Mouse (Mus musculus): Measurements from ENCODE around the gene Cluap1. TPM values are rescaled to one million over a fixed set of nuclear protein-coding genes. Genes with fewer than 3 reads are reported as not detected.

Gene Cluap1
- 0.33 and 1.1 TPM in 2 replicates for polyA plus RNA-seq (2012)

DNA sequence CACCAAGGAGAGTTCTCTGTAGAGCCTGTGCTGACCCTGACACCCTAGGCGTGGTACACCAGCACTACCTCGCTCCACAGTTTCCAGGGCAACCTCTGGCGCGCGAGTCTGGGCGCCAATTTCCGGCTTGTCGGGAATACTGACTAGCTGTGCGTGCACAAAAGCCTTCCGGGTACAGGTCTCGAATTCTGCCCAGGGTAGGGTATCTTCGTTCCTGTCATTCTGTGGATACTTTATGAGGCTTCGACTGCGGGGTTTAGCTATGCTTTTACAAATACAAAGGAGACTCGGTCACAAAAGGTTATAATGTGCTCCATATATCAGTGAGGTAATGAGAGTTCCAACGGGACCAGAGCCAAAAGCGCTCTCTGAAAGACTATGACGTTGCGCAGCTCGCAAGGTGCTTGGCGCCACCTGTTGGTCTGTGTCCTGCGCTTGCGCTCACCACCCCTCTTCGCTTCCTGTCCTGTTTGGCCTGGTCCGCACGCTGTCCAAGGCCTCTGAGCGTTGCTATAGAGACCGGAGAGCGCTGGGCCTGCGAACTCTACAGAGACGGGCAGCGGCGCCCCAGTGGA is at the start of gene Cluap1, which contains the start of gene 1700037C18Rik:
Cluap1 (plus strand) TSS at position 265 of the 575 bp plus-strand sequence.
1700037C18Rik (minus strand) TSS at position 153 of the 575 bp plus-strand sequence.
- H3K9me3 ChIP-seq (ENCODE audit: control insufficient read depth, low read length) = no peaks in the 10 kb centered on the region

DNA sequence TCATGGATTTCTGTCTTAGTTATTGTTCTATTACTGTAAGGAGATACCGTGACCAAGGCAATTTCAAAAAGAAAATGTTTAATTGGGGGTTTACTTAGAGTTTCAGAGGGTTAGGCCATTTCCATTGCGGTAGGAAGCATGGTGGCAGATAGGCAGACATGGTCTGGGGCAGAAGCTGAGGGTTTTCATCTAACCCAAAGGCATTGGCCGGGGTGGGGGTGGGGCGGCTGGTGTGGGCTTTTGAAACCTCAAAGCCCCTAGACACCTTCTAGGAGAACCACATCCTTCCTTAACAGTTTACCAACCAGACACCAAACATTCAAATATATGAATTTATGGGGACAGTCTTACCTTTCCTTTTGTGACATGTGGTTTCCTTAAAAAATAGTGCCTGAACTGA is 49.3 kb upstream of the Cluap1 start:
- TF ChIP-seq GATA1 (IDR thresholded peaks at IDR 0.05; ENCODE audit: low read length) (no peak), TAL1 (IDR thresholded peaks at IDR 0.05; ENCODE audit: low read length) (no peak)
- peaks cover 20% of the 10 kb centered on the region for H3K36me3 ChIP-seq (ENCODE audit: control insufficient read depth)
- no peaks in the 10 kb centered on the region for H3K27me3 ChIP-seq (ENCODE audit: control insufficient read depth)
- H3K4me3 ChIP-seq (replicated peaks) = no peak overlapping the region
- H3K4me1 ChIP-seq (ENCODE audit: control insufficient read depth) = no peaks in the 10 kb centered on the region
- no peaks in the 10 kb centered on the region for H3K9me3 ChIP-seq (ENCODE audit: control insufficient read depth, low read length)

More for the DNA sequence above, at the start of gene Cluap1, which contains the start of gene 1700037C18Rik:
- Histone ChIP-seq H3K4me1 (ENCODE audit: control insufficient read depth) (peaks cover 32% of the 10 kb centered on the region), H3K27me3 (ENCODE audit: control insufficient read depth) (no peaks in the 10 kb centered on the region), H3K4me3 (replicated peaks) (peak within 1 kb of the TSS; percentile 81), H3K36me3 (ENCODE audit: control insufficient read depth) (peaks cover 47% of the 10 kb centered on the region)
- TF ChIP-seq TAL1 (IDR thresholded peaks at IDR 0.05; ENCODE audit: low read length) (no peak), GATA1 (IDR thresholded peaks at IDR 0.05; ENCODE audit: low read length) (no peak)

DNA sequence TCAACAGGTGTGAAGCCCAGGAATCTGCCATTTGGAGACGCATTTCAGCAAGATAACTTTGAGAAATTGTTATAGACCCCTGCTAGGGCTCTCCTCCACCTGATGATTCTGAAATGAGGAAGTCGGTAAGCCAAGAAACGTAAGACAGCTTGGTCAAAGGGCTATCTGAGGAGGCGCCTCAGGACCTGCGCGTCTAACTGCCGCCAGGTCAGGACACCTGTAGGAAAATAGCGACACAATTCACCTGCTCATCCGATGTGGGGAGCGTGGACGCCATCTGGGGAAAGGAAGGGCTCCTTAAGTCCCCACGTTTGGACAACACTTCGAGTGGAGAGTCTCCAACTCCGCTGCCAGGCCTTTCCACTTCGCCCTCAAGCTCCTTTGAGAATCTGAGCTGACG is 36.8 kb upstream of the Cluap1 start:
- H3K4me1 ChIP-seq (ENCODE audit: control insufficient read depth) = peaks cover 29% of the 10 kb centered on the region
- peak overlapping the region; percentile 76 for H3K4me3 ChIP-seq (replicated peaks)
- TF ChIP-seq GATA1 (IDR thresholded peaks at IDR 0.05; ENCODE audit: low read length) = no peak
- no peaks in the 10 kb centered on the region for H3K9me3 ChIP-seq (ENCODE audit: control insufficient read depth, low read length)
- H3K27me3 ChIP-seq (ENCODE audit: control insufficient read depth) = no peaks in the 10 kb centered on the region
- H3K36me3 ChIP-seq (ENCODE audit: control insufficient read depth) = peaks cover 30% of the 10 kb centered on the region

DNA sequence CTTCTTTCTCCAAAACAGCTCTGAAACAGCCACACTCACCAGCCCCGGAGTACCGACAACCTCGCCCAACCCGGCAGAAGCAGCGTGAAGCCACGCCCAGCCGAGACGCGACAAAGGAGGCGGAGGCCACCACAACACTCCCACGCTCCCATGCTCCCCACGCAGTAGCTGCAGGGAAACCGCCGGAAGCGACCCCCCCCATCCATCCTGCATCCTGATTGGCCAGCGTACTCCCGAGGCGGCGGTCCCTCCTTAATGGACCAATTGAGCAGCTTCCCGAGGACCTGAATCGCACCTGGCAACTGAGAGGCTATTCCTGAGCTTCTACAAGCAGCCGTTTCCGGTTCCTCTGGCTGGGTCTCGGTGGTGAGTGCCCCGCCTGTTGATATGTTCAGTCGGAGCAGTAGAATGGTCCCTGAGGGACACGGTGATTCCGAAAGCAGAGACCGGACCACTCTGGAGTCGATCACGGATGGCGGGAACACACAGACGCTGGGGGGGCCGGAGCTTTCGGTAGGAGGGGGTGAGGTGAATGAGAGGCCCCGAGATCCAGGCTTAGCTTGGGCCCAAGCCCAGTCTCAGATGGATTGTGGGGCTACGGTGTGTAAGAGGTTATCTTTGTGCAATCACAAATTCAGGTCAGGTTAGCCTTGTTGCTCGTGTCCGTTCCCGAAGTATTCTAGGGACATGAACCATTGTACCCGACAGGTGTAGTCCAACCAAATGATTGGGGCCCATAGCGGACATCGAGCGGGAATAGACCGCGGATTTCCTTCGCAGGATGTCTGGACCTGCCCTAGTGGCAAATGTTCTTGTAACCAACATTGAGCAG is 36.2 kb upstream of the Cluap1 start, which contains the start of gene Naa60:
Naa60 (plus strand) TSS at position 160 of the 832 bp plus-strand sequence.
- peak within 1 kb of the TSS; percentile 76 for H3K4me3 ChIP-seq (replicated peaks)
- no peaks in the 10 kb centered on the region for H3K27me3 ChIP-seq (ENCODE audit: control insufficient read depth)
- H3K4me1 ChIP-seq (ENCODE audit: control insufficient read depth) = peaks cover 29% of the 10 kb centered on the region
- no peak for TF ChIP-seq TAL1 (IDR thresholded peaks at IDR 0.05; ENCODE audit: low read length)
- TF ChIP-seq GATA1 (IDR thresholded peaks at IDR 0.05; ENCODE audit: low read length) = no peak
- no peaks in the 10 kb centered on the region for H3K9me3 ChIP-seq (ENCODE audit: control insufficient read depth, low read length)
- H3K36me3 ChIP-seq (ENCODE audit: control insufficient read depth) = peaks cover 27% of the 10 kb centered on the region

DNA sequence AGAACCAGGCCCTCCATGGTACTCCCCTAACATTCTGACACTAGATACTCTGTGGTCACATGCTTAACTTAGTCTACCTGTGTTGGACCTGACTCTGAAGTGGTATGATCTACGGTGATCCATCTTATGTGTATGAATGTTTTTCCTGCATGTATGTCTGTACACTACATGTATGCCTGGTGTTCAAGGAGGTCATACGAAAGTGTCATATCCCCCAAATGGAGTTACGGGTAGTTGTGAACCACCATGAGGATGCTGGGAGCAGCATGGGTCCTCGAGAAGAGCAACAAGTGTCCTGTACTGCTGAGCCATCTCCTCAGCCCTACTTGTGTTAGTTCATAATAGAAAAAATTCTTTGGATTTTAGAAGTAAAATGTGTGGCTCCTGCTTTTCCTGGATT is 32.3 kb upstream of the Cluap1 start:
- TF ChIP-seq GATA1 (IDR thresholded peaks at IDR 0.05; ENCODE audit: low read length) = no peak
- TF ChIP-seq TAL1 (IDR thresholded peaks at IDR 0.05; ENCODE audit: low read length) = no peak
- Histone ChIP-seq H3K36me3 (ENCODE audit: control insufficient read depth) (peaks cover 38% of the 10 kb centered on the region), H3K9me3 (ENCODE audit: control insufficient read depth, low read length) (no peaks in the 10 kb centered on the region), H3K27me3 (ENCODE audit: control insufficient read depth) (no peaks in the 10 kb centered on the region), H3K4me1 (ENCODE audit: control insufficient read depth) (peaks cover 25% of the 10 kb centered on the region), H3K4me3 (replicated peaks) (no peak overlapping the region)

DNA sequence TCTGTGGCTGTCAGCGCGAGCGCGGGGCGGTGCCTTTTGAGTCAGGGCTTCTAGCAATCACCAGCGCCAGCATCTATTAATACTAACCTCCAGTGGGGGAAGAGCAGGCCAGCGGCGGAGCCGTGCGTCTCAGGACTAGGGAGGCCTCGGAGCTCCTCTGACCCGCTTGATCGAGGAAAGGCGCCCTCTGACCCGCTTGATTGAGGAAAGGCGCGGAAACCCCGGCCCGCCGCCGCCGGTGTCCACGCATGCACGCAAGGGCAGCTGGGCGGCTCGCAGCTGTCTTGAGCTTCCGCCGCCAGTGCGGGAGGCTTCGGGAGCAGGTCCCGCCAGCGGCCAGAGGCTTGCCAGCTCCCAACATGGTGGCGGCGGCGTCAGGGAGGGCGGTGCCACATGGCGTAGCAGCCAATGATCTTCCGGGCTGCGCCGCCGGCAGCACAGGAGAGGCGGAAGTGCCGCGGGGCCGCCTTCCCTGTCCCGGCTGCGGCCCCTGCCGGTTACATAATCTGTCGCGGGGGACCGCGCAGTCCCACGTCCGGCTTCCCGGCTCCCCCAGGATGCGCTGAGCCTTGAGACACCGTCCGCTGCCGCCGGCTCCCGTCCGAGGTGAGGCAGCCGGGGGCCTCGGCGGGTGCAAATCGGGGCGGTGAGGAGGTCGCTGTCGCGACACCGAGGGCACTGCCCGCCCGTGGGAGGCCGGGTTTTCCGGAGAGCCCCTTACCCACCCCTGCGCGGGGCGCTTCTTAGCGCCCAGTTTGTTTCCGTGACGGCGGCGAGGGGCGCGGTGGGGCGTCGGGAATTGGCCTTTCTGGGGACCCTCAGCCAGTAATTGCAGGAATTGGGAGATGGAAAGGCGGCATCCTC is 24.2 kb upstream of the Cluap1 start, which contains the start of the genes Zfp597 and Gm20695:
Zfp597 (minus strand) TSS at position 361 of the 864 bp plus-strand sequence.
Gm20695 (plus strand) TSS at position 448 of the 864 bp plus-strand sequence.
- Histone ChIP-seq H3K9me3 (ENCODE audit: control insufficient read depth, low read length) (no peaks in the 10 kb centered on the region), H3K36me3 (ENCODE audit: control insufficient read depth) (peaks cover 20% of the 10 kb centered on the region), H3K4me3 (replicated peaks) (peak within 1 kb of the TSS; percentile 99), H3K4me1 (ENCODE audit: control insufficient read depth) (peaks cover 36% of the 10 kb centered on the region), H3K27me3 (ENCODE audit: control insufficient read depth) (no peaks in the 10 kb centered on the region)
- TF ChIP-seq GATA1 (IDR thresholded peaks at IDR 0.05; ENCODE audit: low read length) (no peak), TAL1 (IDR thresholded peaks at IDR 0.05; ENCODE audit: low read length) (no peak)

DNA sequence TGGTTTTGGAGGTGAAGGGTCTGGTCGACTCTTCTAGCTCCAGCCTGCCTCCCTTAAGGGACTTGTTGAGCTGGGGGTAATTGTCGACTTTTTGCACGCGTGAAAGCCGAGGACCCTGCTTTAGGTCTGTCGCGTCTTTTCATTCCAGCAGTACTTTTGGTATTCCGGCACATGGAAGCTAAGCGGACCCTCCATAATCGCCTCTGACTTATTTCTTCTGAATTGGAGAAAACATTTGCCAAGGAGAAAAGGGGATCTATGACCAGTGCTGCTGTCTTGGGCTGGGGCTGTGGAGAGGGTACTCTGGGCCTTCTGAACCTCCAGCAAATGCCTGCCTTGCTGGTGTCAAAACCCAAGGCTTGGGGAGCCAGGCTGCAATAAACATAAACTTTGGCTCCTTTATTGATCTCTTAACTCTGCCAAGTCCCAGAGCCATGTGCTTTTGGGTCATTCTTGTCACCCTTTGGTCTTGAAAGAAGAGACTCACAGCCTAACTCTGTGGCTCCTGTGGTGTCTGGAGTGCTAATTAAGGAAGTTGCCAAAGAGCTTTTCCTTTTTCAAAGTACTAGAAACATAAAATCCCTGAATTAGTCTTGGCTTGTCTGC is 23.4 kb upstream of the Cluap1 start:
- TF ChIP-seq GATA1 (IDR thresholded peaks at IDR 0.05; ENCODE audit: low read length) (no peak), TAL1 (IDR thresholded peaks at IDR 0.05; ENCODE audit: low read length) (no peak)
- Histone ChIP-seq H3K4me1 (ENCODE audit: control insufficient read depth) (peaks cover 36% of the 10 kb centered on the region), H3K9me3 (ENCODE audit: control insufficient read depth, low read length) (no peaks in the 10 kb centered on the region)

DNA sequence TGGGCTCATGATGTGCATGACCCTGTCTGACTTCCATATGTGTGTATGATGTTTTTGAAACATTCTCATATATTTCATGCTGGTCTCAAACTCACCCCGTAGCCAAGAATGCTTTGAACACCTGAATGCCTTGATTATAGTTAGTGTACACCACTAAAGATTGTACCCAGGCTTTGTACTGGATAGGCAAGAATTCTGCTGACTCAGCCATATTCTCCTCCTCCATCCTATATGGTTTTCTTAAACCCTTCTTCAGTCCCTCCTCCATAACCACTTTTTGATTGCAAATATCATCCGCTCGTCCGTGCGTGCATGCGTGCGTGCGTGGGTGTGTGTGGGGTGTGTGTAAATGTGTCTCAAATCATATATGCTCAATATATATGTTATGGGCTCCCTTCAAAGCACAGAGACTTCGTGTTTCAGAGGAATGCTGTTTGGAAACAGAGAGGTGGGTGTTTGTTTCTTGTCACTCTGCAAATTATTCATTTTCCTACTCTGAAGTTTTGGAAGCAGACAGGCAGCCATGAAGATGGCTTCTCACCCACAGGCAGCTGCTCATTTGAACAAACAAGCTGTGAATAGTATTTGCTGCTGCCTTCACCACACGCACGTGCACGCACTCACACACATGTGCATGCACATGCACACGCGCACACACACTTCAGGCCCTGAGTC is 16.8 kb upstream of the Cluap1 start:
- peaks cover 32% of the 10 kb centered on the region for H3K36me3 ChIP-seq (ENCODE audit: control insufficient read depth)
- no peaks in the 10 kb centered on the region for H3K9me3 ChIP-seq (ENCODE audit: control insufficient read depth, low read length)
- H3K4me3 ChIP-seq (replicated peaks) = no peak overlapping the region
- H3K27me3 ChIP-seq (ENCODE audit: control insufficient read depth) = no peaks in the 10 kb centered on the region
- TF ChIP-seq TAL1 (IDR thresholded peaks at IDR 0.05; ENCODE audit: low read length) = no peak
- TF ChIP-seq GATA1 (IDR thresholded peaks at IDR 0.05; ENCODE audit: low read length) = no peak
- peaks cover 17% of the 10 kb centered on the region for H3K4me1 ChIP-seq (ENCODE audit: control insufficient read depth)

More for the DNA sequence above, 23.4 kb upstream of the Cluap1 start:
- Histone ChIP-seq H3K4me3 (replicated peaks) (peak overlapping the region; percentile 99), H3K36me3 (ENCODE audit: control insufficient read depth) (peaks cover 17% of the 10 kb centered on the region), H3K27me3 (ENCODE audit: control insufficient read depth) (no peaks in the 10 kb centered on the region)
